Mouse (Mus musculus): ENCODE data around the gene Gtdc1. TPM values are rescaled to one million over a fixed set of nuclear protein-coding genes. Genes with fewer than 3 reads are reported as not detected.

The Gtdc1 gene
- polyA plus RNA-seq, 1 experiment: 4.9 TPM

DNA sequence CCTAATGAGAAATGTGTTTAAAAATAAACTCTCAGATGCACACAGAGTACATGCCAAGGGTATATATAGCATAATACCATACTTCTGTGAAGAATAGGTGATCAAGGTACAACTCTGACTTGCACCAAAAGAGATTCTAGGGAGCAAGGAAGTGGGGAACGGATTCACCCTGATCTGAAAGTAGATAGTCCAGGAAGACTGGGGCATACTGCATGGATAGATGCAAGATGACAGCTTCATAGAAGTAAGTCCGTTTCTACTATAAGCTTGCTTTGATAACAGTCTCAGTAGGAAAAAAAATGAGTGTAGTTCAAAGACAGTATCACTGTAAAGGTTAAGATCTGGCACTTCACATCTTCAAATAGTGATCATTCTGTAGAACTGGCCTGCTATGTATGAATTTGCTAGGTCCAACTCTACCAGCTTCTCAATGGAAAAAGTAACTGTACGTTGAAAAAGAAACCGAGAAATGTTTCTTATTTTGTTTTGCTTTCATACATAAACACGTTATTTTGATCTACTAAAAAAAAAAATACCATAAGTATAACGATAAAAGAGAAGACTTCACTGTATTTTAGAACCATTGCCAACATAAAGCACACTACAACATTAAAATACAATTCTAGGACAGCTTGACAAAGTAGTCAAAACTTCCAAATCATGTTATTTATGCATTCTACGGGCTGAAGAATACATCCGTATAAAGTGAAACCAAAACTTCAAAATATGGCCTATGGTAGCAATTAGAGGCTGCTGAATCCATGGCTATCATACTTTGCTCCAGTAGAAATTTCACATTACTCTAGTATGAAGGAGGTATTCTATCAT, 4.2 kb downstream of the Gtdc1 start:
- Histone ChIP-seq H3K4me3 (peak overlapping the region; percentile 0), H3K27me3 (ENCODE audit: control insufficient read depth, insufficient read depth, insufficient read length) (no peaks in the 10 kb centered on the region), H3ac (ENCODE audit: control insufficient read depth, insufficient read length) (no peak overlapping the region), H3K4me2 (ENCODE audit: low read depth) (peak overlapping the region; percentile 58), H3K79me2 (ENCODE audit: control insufficient read depth, insufficient read depth) (peaks cover 9% of the 10 kb centered on the region), H3K36me3 (ENCODE audit: control insufficient read depth, insufficient read depth) (no peaks in the 10 kb centered on the region)
- TF ChIP-seq MAX (IDR thresholded peaks at IDR 0.05; ENCODE audit: low read depth): no peak
- TF ChIP-seq MYOD1 (IDR thresholded peaks at IDR 0.05; ENCODE audit: control insufficient read depth in 1 of 3, insufficient read length in 2 of 3, low read depth in 2 of 3): no peak
- no peak for TF ChIP-seq TCF3 (IDR thresholded peaks at IDR 0.05; ENCODE audit: insufficient read length, low read depth)
- TF ChIP-seq POLR2AphosphoS2 (IDR thresholded peaks at IDR 0.05; ENCODE audit: insufficient read length, low read depth): no peak
- no peak for TF ChIP-seq POLR2A (IDR thresholded peaks at IDR 0.05; ENCODE audit: insufficient read length, low read depth)
- no peak for TF ChIP-seq REST (IDR thresholded peaks at IDR 0.05; ENCODE audit: insufficient read depth, insufficient read length)
- no peak for TF ChIP-seq TCF12 (IDR thresholded peaks at IDR 0.05; ENCODE audit: insufficient read depth, poor library complexity, severe bottlenecking)
- no peak for TF ChIP-seq CEBPB (IDR thresholded peaks at IDR 0.05; ENCODE audit: insufficient read depth, poor library complexity, severe bottlenecking)

GRCm38 (mm10) chr2:44922500-44922899, 5.0 kb downstream of the Gtdc1 start:
- no peak for TF ChIP-seq TCF12 (IDR thresholded peaks at IDR 0.05; ENCODE audit: insufficient read depth, poor library complexity, severe bottlenecking)
- no peak for TF ChIP-seq REST (IDR thresholded peaks at IDR 0.05; ENCODE audit: insufficient read depth, insufficient read length)
- no peak for TF ChIP-seq POLR2A (IDR thresholded peaks at IDR 0.05; ENCODE audit: insufficient read length, low read depth)
- TF ChIP-seq MYOG (IDR thresholded peaks at IDR 0.05; ENCODE audit: control insufficient read depth in 1 of 3, insufficient read depth in 1 of 3, insufficient read length in 2 of 3, low read depth in 2 of 3): no peak
- TF ChIP-seq CEBPB (IDR thresholded peaks at IDR 0.05; ENCODE audit: insufficient read depth, poor library complexity, severe bottlenecking): no peak
- TF ChIP-seq POLR2AphosphoS2 (IDR thresholded peaks at IDR 0.05; ENCODE audit: insufficient read length, low read depth): no peak
- no peak for TF ChIP-seq TCF3 (IDR thresholded peaks at IDR 0.05; ENCODE audit: insufficient read length, low read depth)
- TF ChIP-seq MAX (IDR thresholded peaks at IDR 0.05; ENCODE audit: low read depth): no peak
- H3ac ChIP-seq (ENCODE audit: control insufficient read depth, insufficient read length): no peak overlapping the region
- no peak overlapping the region for H3K4me3 ChIP-seq
- no peaks in the 10 kb centered on the region for H3K27me3 ChIP-seq (ENCODE audit: control insufficient read depth, insufficient read depth, insufficient read length)
- peak overlapping the region; percentile 58 for H3K4me2 ChIP-seq (ENCODE audit: low read depth)
- peaks cover 9% of the 10 kb centered on the region for H3K79me2 ChIP-seq (ENCODE audit: control insufficient read depth, insufficient read depth)
- H3K36me3 ChIP-seq (ENCODE audit: control insufficient read depth, insufficient read depth): no peaks in the 10 kb centered on the region

DNA sequence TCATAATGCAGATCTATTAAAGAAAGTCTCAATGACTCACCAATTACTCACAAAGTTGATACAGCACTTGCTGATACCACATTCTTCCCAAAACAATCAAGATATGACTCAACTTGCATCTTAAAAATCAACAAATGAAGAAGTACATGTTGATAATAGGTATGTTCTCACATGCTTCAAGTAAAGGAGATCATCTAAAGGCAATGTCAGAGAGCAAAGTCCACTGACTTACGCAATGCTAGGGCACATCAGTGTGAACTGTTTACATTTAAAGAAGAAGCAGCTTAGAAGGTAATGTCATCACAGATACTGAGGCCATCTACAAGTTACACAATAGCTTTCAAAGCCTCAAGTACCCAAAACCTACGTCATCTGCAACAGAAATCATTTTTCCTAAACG, 7.0 kb downstream of the Gtdc1 start:
- H3K79me2 ChIP-seq (ENCODE audit: control insufficient read depth, insufficient read depth): peaks cover 9% of the 10 kb centered on the region
- H3ac ChIP-seq (ENCODE audit: control insufficient read depth, insufficient read length): no peak overlapping the region
- no peaks in the 10 kb centered on the region for H3K36me3 ChIP-seq (ENCODE audit: control insufficient read depth, insufficient read depth)
- no peak overlapping the region for H3K4me3 ChIP-seq
- peak overlapping the region; percentile 22 for H3K4me2 ChIP-seq (ENCODE audit: low read depth)
- peak; percentile 83; the same call in 1 of the 2 replicates for TF ChIP-seq CEBPB (IDR thresholded peaks at IDR 0.05; ENCODE audit: insufficient read depth, poor library complexity, severe bottlenecking)
- no peak for TF ChIP-seq MYOG (IDR thresholded peaks at IDR 0.05; ENCODE audit: control insufficient read depth in 1 of 3, insufficient read depth in 1 of 3, insufficient read length in 2 of 3, low read depth in 2 of 3)
- TF ChIP-seq TCF12 (IDR thresholded peaks at IDR 0.05; ENCODE audit: insufficient read depth, poor library complexity, severe bottlenecking): no peak
- no peak for TF ChIP-seq MYOD1 (IDR thresholded peaks at IDR 0.05; ENCODE audit: control insufficient read depth in 1 of 3, insufficient read length in 2 of 3, low read depth in 2 of 3)
- H3K27me3 ChIP-seq (ENCODE audit: control insufficient read depth, insufficient read depth, insufficient read length): no peaks in the 10 kb centered on the region

GRCm38 (mm10) chr2:44919326-44919725, 8.1 kb downstream of the Gtdc1 start:
- no peak overlapping the region for H3K4me3 ChIP-seq
- H3K79me2 ChIP-seq (ENCODE audit: control insufficient read depth, insufficient read depth): peaks cover 4% of the 10 kb centered on the region
- H3ac ChIP-seq (ENCODE audit: control insufficient read depth, insufficient read length): no peak overlapping the region
- no peaks in the 10 kb centered on the region for H3K27me3 ChIP-seq (ENCODE audit: control insufficient read depth, insufficient read depth, insufficient read length)
- TF ChIP-seq TCF3 (IDR thresholded peaks at IDR 0.05; ENCODE audit: insufficient read length, low read depth) (no peak), REST (IDR thresholded peaks at IDR 0.05; ENCODE audit: insufficient read depth, insufficient read length) (no peak)
- no peak overlapping the region for H3K4me2 ChIP-seq (ENCODE audit: low read depth)
- no peaks in the 10 kb centered on the region for H3K36me3 ChIP-seq (ENCODE audit: control insufficient read depth, insufficient read depth)

- TF ChIP-seq REST (IDR thresholded peaks at IDR 0.05; ENCODE audit: insufficient read depth, insufficient read length) (no peak), SRF (IDR thresholded peaks at IDR 0.05; ENCODE audit: control insufficient read depth, insufficient read length, low read depth) (no peak), MYOD1 (IDR thresholded peaks at IDR 0.05; ENCODE audit: control insufficient read depth in 1 of 3, insufficient read length in 2 of 3, low read depth in 2 of 3) (no peak), POLR2AphosphoS2 (IDR thresholded peaks at IDR 0.05; ENCODE audit: insufficient read length, low read depth) (no peak), MYOG (IDR thresholded peaks at IDR 0.05; ENCODE audit: control insufficient read depth in 1 of 3, insufficient read depth in 1 of 3, insufficient read length in 2 of 3, low read depth in 2 of 3) (no peak), POLR2A (IDR thresholded peaks at IDR 0.05; ENCODE audit: insufficient read length, low read depth) (no peak), CEBPB (IDR thresholded peaks at IDR 0.05; ENCODE audit: insufficient read depth, poor library complexity, severe bottlenecking) (no peak), TCF12 (IDR thresholded peaks at IDR 0.05; ENCODE audit: insufficient read depth, poor library complexity, severe bottlenecking) (no peak), TCF3 (IDR thresholded peaks at IDR 0.05; ENCODE audit: insufficient read length, low read depth) (no peak), MAX (IDR thresholded peaks at IDR 0.05; ENCODE audit: low read depth) (no peak), USF1 (IDR thresholded peaks at IDR 0.05; ENCODE audit: low read depth) (no peak), E2F4 (IDR thresholded peaks at IDR 0.05; ENCODE audit: insufficient read depth) (no peak)
- Histone ChIP-seq H3K79me2 (ENCODE audit: control insufficient read depth, insufficient read depth) (no peaks in the 10 kb centered on the region), H3ac (ENCODE audit: control insufficient read depth, insufficient read length) (no peak overlapping the region), H3K4me2 (ENCODE audit: low read depth) (no peak overlapping the region), H3K27me3 (ENCODE audit: control insufficient read depth, insufficient read depth, insufficient read length) (no peaks in the 10 kb centered on the region), H3K4me3 (no peak overlapping the region), H3K36me3 (ENCODE audit: control insufficient read depth, insufficient read depth) (no peaks in the 10 kb centered on the region)
These were observed 8.7 kb downstream of the Gtdc1 start for GRCm38 (mm10) chr2:44918737-44919136.
